Mouse (Mus musculus) thymus, adult 18-20 months (tissue): ENCODE measurements around the gene Ptbp2.

Experiments
- DNase-seq, 2 experiments: peaks; one replicate each; pipeline ENCODE4 v3.0.0; 2022; ENCODE audit warnings: mixed read lengths in 2 of 2

Ptbp2 gene

GRCm38 (mm10) chr3:119784366-119784765 is at the start of gene Ptbp2:
Gene Ptbp2 (minus strand): TSS chr3:119784466.
- no peak for DNase-seq

- no peak for DNase-seq
Measured at GRCm38 (mm10) chr3:119814678-119815077, 30.4 kb upstream of the Ptbp2 start.

DNA sequence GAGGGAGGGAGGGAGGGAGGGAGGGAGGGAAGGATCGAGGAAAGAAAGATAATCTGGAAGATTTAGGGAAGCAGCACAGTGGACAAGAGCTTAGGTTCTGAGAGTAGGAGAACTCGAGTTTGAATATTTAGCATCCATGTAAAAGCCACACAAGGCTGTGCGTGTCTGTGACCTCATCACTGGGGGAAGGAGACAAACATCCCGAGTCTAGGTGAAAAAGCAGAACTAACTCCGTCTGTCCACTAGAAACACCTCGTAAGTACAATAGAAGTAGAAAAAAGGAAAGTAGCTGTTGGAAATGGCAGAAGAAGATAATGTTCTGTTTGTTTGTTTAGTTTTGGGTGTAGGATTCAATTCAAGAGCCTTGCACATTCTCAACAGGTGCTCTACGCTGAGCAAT is 21.9 kb upstream of the Ptbp2 start:
- DNase-seq = no peak

GRCm38 (mm10) chr3:119794677-119795365 is 10.6 kb upstream of the Ptbp2 start:
- no peak for DNase-seq

GRCm38 (mm10) chr3:119782946-119783701 is 1.1 kb downstream of the Ptbp2 start:
- DNase-seq = peak; percentile 73 to 77

DNA sequence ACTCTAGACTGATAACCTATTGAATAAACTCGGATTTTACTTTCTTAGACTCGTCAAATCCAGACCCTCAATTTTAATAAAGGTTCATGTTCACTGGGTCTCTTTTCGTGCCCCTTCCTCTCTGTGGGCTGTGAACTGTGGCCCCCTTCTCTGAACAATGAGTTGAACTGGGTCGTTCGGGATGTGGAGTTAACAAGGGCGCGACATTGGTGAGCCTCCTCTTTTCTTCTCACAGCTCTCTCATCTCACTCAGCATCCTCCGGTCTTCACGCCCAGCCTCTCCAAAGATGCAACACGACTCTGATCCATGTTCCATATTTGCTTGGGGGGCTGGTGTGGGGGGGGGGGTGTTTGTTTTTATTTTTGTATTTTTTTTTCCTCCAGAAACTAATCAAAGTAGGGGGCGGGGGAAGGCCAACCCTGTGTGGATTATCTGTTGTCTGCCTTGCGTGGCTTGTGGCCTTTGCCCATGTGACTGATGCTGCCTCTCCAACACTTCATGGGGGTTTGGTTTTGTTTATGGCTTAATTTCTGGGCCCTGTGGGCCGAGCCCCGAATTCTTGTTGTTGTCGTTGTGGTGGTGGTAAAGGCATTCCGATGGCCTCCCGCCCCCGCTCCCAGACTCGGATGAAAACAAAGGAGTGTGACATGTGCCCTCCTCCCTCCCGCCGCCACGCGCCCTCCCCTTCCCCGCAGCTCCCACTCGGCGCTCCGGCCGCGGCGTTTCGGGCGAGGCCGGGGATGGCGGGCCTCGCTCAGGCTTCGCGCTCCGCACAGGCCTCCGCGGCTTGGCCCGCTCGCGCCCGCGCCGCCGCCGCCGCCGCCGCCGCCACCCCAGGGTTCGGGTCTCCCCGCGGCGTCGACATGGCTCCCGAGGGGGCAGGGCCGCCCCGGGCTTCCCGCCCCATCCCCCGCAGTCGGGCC is 2.0 kb downstream of the Ptbp2 start:
- peak; percentile 39 to 57 for DNase-seq

GRCm38 (mm10) chr3:119780876-119781275 is 3.4 kb downstream of the Ptbp2 start:
- no peak for DNase-seq

DNA sequence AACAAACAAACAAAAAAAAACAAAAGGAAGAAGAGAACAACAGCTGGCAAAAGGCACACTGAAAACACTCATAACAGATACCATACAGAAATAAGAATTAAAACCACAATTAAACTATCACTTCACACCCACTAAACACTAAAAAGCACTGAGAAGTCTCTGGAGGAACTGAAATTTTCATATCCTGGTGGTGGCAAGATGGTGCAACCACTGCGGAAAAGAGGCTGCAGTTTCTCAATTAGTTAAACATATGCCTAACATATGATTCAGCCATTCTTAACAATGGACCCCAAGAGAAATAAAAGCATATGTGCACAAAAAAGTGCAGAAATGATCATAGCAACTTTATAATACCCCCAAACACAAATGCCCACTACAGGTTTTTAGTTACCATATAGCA is 5.0 kb downstream of the Ptbp2 start:
- no peak for DNase-seq

GRCm38 (mm10) chr3:119778431-119778830 is 5.8 kb downstream of the Ptbp2 start:
- DNase-seq = no peak

- no peak for DNase-seq
Measured at GRCm38 (mm10) chr3:119776129-119776528, 8.1 kb downstream of the Ptbp2 start.

DNA sequence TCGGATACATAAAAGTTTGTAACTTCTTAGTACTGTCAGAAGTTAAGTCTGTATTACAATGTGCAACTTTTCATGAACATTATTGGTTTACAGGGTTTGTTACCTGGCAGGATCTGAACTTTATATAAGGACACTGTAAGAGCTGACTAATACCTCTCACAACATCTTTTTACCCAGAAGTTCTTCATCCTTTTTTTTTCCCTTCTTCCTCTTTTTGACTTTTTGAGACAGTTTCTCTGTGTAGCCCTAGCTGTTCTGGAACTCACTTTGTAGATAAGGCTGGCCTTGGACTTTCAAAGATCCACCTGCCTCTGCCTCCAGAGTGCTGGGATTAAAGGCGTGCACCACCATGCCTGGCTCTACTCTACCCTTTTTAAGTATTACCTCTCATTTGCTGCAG is 11.5 kb downstream of the Ptbp2 start:
- no peak for DNase-seq

DNA sequence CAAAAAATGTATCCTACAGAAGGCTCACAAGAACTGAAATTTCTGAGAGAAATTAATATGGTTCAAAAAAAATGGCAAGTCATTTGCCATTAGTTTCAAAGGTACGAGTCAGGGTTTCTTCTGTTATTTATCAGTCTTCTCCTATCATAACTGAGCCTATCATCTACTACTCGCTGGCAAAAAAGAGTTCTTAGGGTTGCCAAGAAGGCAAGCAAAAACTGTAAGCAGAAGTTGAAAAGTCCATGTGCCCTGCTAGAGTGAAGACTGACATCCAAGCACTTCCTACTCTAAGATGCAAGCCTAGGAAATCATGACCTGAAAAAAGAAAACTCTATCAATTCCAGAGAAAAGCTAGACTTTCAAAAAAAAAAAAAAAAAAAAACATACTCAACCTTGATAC is 20.5 kb downstream of the Ptbp2 start:
- no peak for DNase-seq

- DNase-seq = no peak
Measured at GRCm38 (mm10) chr3:119761732-119762131, 22.5 kb downstream of the Ptbp2 start.

GRCm38 (mm10) chr3:119753791-119754190 is 30.5 kb downstream of the Ptbp2 start:
- no peak for DNase-seq

GRCm38 (mm10) chr3:119749551-119750249 is 34.6 kb downstream of the Ptbp2 start:
- no peak for DNase-seq

DNA sequence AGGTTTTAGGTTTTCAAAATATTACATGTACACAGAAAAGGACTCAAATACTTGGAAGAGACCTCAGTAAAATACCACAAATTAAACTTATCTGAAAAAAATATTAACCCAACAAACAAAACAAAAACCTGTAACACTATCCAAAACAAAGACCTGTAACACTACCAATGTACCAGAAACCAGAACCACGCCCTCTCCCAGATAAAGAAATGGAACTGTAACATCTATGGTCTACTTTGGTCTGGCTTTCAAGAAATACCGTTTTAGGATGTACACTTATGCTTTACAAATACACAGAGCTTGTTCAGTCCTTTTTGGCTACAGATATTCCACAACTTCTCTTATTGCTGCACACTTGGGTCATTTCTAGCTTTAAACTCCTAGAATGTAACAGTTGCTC is 35.1 kb downstream of the Ptbp2 start:
- DNase-seq = no peak

- DNase-seq = no peak
Measured at GRCm38 (mm10) chr3:119746656-119747055, 37.6 kb downstream of the Ptbp2 start.

GRCm38 (mm10) chr3:119745801-119746200 is 38.5 kb downstream of the Ptbp2 start:
- DNase-seq = no peak

DNA sequence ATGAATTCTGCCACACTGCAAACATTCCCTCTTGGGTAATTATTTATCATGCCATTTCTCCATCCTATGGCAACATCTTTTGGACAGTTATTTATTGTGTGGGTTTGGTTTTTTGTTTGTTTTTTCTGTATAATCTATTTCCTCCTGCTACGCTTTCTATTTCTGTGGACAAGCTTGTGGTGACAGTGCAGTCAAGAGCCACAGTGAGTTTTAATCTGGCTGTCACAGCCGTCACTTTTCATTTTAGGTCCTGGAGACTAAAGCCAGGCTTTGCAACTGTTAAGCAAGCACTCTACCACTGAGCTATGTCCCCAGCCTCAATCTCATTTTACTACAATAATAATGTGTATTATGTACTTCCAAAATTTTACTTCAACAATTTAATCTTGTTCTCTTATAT is 54.4 kb downstream of the Ptbp2 start:
- DNase-seq = no peak

DNA sequence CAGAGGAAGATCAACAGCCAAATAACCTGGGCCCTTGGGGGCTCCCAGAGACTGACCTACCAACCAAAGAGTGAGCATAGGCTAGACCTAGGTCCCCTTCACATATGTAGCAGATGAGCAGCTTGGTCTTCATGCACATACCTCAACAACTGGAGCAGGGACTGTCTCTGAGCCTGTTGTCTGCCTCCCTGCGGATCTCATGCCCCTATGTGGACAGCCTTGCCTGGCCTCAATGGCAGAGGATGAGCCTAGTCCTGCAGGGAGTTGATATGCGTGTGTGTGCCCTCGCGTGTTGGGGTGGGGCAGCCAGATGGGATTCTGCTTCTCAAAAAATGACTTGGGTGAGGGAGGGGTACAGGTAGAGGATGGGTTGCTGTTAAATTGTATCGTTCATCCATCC is 72.2 kb downstream of the Ptbp2 start:
- no peak for DNase-seq

GRCm38 (mm10) chr3:119711503-119711902 is 72.8 kb downstream of the Ptbp2 start:
- no peak for DNase-seq

GRCm38 (mm10) chr3:119701467-119701866 is 82.8 kb downstream of the Ptbp2 start:
- DNase-seq = no peak

GRCm38 (mm10) chr3:119684741-119685140 is 99.5 kb downstream of the Ptbp2 start:
- DNase-seq = no peak
